Mouse (Mus musculus): ENCODE data around the gene Aldh3a1.
"Not testable (repeated sequence)": the region's sequence is repeated elsewhere in the genome, so short reads cannot be mapped to it uniquely, and the experiment has no call there.

The Aldh3a1 gene

GRCm38 (mm10) chr11:61207487-61208246, at the start of gene Aldh3a1:
TSS of gene Aldh3a1 (plus strand) at chr11:61207537.
- peak in 1 of 2 experiments; percentile 37 for DNase-seq (ENCODE audit: low spot score in 2 of 2)

- DNase-seq (ENCODE audit: low spot score in 2 of 2), result no peak
Observed at GRCm38 (mm10) chr11:61158141-61158540, 49.2 kb upstream of the Aldh3a1 start.

- DNase-seq (ENCODE audit: low spot score in 2 of 2), result no peak
Observed at GRCm38 (mm10) chr11:61159796-61160732, 47.3 kb upstream of the Aldh3a1 start.

GRCm38 (mm10) chr11:61161121-61161520, 46.2 kb upstream of the Aldh3a1 start:
- no peak for DNase-seq (ENCODE audit: low spot score in 2 of 2)

GRCm38 (mm10) chr11:61162776-61163175, 44.6 kb upstream of the Aldh3a1 start:
- DNase-seq (ENCODE audit: low spot score in 2 of 2), result no peak

GRCm38 (mm10) chr11:61163341-61163740, 44.0 kb upstream of the Aldh3a1 start:
- no peak for DNase-seq (ENCODE audit: low spot score in 2 of 2)

- DNase-seq (ENCODE audit: low spot score in 2 of 2), result no peak
Observed at GRCm38 (mm10) chr11:61164366-61164765, 43.0 kb upstream of the Aldh3a1 start.

GRCm38 (mm10) chr11:61164881-61165280, 42.5 kb upstream of the Aldh3a1 start:
- no peak for DNase-seq (ENCODE audit: low spot score in 2 of 2)

GRCm38 (mm10) chr11:61170184-61170583, 37.2 kb upstream of the Aldh3a1 start:
- no peak for DNase-seq (ENCODE audit: low spot score in 2 of 2)

- DNase-seq (ENCODE audit: low spot score in 2 of 2), result not testable (repeated sequence)
Observed at GRCm38 (mm10) chr11:61173477-61173876, 33.9 kb upstream of the Aldh3a1 start.

- peak in 1 of 2 experiments; percentile 6 for DNase-seq (ENCODE audit: low spot score in 2 of 2)
Observed at GRCm38 (mm10) chr11:61174291-61174820, 33.0 kb upstream of the Aldh3a1 start.

- peak; percentile 98 to 100 for DNase-seq (ENCODE audit: low spot score in 2 of 2)
Observed at GRCm38 (mm10) chr11:61174821-61175658, 32.3 kb upstream of the Aldh3a1 start, which contains the start of gene Usp22. TSS of gene Usp22 (minus strand) at chr11:61175055.

GRCm38 (mm10) chr11:61175778-61176177, 31.6 kb upstream of the Aldh3a1 start:
- DNase-seq (ENCODE audit: low spot score in 2 of 2), result no peak

GRCm38 (mm10) chr11:61176321-61176720, 31.0 kb upstream of the Aldh3a1 start:
- no peak for DNase-seq (ENCODE audit: low spot score in 2 of 2)

- no peak for DNase-seq (ENCODE audit: low spot score in 2 of 2)
Observed at GRCm38 (mm10) chr11:61180361-61180760, 27.0 kb upstream of the Aldh3a1 start.

- no peak for DNase-seq (ENCODE audit: low spot score in 2 of 2)
Observed at GRCm38 (mm10) chr11:61181624-61182023, 25.7 kb upstream of the Aldh3a1 start.

- DNase-seq (ENCODE audit: low spot score in 2 of 2), result no peak
Observed at GRCm38 (mm10) chr11:61183820-61184219, 23.5 kb upstream of the Aldh3a1 start.

- no peak for DNase-seq (ENCODE audit: low spot score in 2 of 2)
Observed at GRCm38 (mm10) chr11:61190776-61191175, 16.6 kb upstream of the Aldh3a1 start.

- not testable (repeated sequence) for DNase-seq (ENCODE audit: low spot score in 2 of 2)
Observed at GRCm38 (mm10) chr11:61192123-61192522, 15.2 kb upstream of the Aldh3a1 start.

GRCm38 (mm10) chr11:61192779-61193178, 14.6 kb upstream of the Aldh3a1 start:
- no peak for DNase-seq (ENCODE audit: low spot score in 2 of 2)

- DNase-seq (ENCODE audit: low spot score in 2 of 2), result peak; percentile 56 to 61
Observed at GRCm38 (mm10) chr11:61193392-61193791, 13.9 kb upstream of the Aldh3a1 start.

Data from urinary bladder, adult 18-20 months (tissue).